Mouse (Mus musculus) spleen, adult 2 months (tissue): Measurements from ENCODE around the gene Il12rb1. TPM values are rescaled to one million over a fixed set of nuclear protein-coding genes. Genes with fewer than 3 reads are reported as not detected.

Experiments
- DNase-seq, 2 experiments: peaks; one replicate each; pipeline versions ENCODE4 v3.0.0 to v3.0.0-alpha.2; 2012 to 2021; ENCODE audit warnings: low spot score in 2 of 2, low read depth in 1 of 2
- H3K27ac ChIP-seq: fragments of 200-500 bp; 2 replicates; pipeline ENCODE4 v1.5.1; 2012; ENCODE audit warnings: low read length, inconsistent platforms; ENCODE audit not compliant: insufficient read depth
- H3K27me3 ChIP-seq: fragments of 200-500 bp; 2 replicates; pipeline ENCODE4 v1.6.1; 2012; ENCODE audit warnings: mild to moderate bottlenecking, moderate library complexity, low read length, inconsistent platforms; ENCODE audit not compliant: control insufficient read depth, insufficient read depth
- H3K36me3 ChIP-seq: fragments of 200-500 bp; 2 replicates; pipeline ENCODE4 v1.6.1; 2012; ENCODE audit warnings: mild to moderate bottlenecking, low read length, inconsistent platforms; ENCODE audit not compliant: control insufficient read depth, insufficient read depth
- H3K4me1 ChIP-seq: fragments of 200-500 bp; 2 replicates; pipeline ENCODE4 v1.6.1; 2011; ENCODE audit warnings: inconsistent platforms; ENCODE audit not compliant: control insufficient read depth, insufficient read depth, insufficient read length
- H3K4me3 ChIP-seq: fragments of 200-500 bp; 2 replicates; pipeline ENCODE4 v1.5.1; 2011; ENCODE audit warnings: mild to moderate bottlenecking, inconsistent platforms; ENCODE audit not compliant: insufficient read depth, insufficient read length; ENCODE audit errors: extremely low read depth
- CTCF ChIP-seq: fragments of 200-500 bp; IDR thresholded peaks from 2 replicates; pipeline ENCODE4 v1.5.1; 2011; ENCODE audit warnings: mild to moderate bottlenecking, inconsistent platforms; ENCODE audit not compliant: insufficient read depth, insufficient read length, insufficient replicate concordance; ENCODE audit errors: extremely low read depth
- POLR2A ChIP-seq: fragments of 200-500 bp; IDR thresholded peaks from 2 replicates; pipeline ENCODE4 v1.6.1; 2011; ENCODE audit warnings: low read depth, low read length, inconsistent platforms
- WGBS: fragments of 180-500 bp; shearing (Covaris S2); methylation state at CpG from one replicate; pipeline ENCODE4 v1.1.7; 2018; 5-methylcytosine and 5-hydroxymethylcytosine counted together
- polyA plus RNA-seq: library from polyadenylated mRNA; depleted of rRNA; stranded (reverse); fragments of >200 nt; gene quantifications from 2 replicates; pipeline ENCODE4 v1.2.3, GENCODE M21; 2012

The Il12rb1 gene
- polyA plus RNA-seq, 1 experiment, result 5.8 TPM

DNA sequence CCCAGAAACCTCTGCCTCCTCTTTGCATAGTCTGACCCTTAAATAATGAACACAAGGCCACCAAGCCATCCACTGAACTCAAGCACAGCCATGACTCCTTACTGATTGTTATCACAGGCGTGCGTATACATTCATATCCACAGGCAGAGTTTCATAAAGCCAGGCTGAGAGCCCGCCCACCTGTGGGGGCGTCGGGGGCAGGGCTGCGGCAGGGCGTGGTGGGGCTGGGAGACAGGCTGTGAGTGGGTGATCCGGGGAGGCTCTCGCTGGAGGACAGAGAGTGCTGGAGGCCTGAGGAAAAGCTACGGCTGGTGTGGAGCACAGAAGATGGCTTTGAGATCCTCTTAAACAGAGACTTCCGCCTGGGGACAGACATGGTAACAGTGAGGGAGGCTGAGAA is 28.2 kb upstream of the Il12rb1 start:
- Histone ChIP-seq H3K27me3 (no peaks in the 10 kb centered on the region), H3K36me3 (peaks cover 47% of the 10 kb centered on the region), H3K27ac (no peak overlapping the region), H3K4me3 (no peak overlapping the region), H3K4me1 (peaks cover 12% of the 10 kb centered on the region)
- TF ChIP-seq POLR2A (no peak), CTCF (no peak)
- WGBS, result 87% methylated on average over 11 of the region's 11 CpGs
- DNase-seq, result no peak

DNA sequence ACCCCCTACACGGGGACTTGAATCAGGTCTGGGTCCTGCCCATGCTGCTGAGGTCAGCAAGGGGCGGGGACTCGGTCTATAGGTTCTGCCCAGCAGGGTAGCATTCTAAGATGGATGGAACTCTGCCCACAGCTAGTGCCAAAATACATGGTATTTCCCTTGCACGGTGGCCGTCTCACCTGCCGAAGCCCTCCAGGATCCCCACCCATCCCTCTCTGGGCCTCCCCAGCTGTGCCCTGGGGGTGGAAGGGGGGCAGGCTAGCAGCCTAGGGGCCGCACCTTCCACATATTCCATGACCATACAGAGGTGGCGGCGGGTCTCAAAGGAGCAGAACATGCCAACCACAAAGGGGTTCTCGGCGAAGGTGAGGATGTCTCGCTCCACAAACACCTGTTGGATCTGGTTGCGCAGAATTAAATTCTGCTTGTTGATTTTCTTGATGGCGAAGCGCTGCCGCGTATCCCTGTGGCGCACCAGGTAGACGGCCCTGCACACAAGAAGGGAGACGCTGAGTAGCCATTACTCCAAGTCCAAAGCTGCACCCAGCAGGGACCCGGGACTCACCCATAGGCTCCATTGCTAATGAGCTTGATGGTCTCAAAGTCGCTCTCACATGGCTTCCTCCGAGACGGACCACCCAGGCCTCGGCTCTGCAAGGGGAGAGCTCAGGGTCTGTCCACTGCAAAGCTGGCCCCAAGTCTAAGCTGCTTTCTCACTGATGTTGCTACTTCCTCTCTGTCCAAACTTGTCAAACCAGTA is 21.8 kb upstream of the Il12rb1 start:
- H3K27me3 ChIP-seq, result no peaks in the 10 kb centered on the region
- no peak for DNase-seq
- H3K4me3 ChIP-seq, result no peak overlapping the region
- 97% methylated on average over 25 of the region's 25 CpGs for WGBS
- H3K36me3 ChIP-seq, result peaks cover 65% of the 10 kb centered on the region
- H3K4me1 ChIP-seq, result peaks cover 7% of the 10 kb centered on the region; the same call in 1 of the 2 replicates
- TF ChIP-seq POLR2A, result no peak
- no peak for TF ChIP-seq CTCF
- H3K27ac ChIP-seq, result no peak overlapping the region

DNA sequence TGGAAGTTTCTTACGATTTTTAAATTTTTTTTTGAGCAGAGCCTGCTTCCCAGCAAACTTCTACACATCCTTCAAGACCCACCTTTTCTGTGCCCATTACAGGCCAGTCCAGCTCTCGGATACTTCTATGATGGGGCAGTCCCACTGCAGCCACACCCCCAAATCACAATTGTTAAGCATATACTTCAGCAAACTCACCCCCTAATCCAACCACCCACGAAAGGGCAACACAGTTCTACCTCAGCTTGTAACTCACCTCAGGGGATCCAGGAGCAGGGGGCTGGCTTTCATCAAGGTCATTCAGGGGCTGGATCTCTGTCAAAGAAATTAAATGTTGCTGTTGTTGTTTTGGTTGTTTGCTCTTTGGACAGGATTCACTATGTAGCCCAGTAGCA is 21.2 kb upstream of the Il12rb1 start:
- TF ChIP-seq CTCF (no peak), POLR2A (no peak)

DNA sequence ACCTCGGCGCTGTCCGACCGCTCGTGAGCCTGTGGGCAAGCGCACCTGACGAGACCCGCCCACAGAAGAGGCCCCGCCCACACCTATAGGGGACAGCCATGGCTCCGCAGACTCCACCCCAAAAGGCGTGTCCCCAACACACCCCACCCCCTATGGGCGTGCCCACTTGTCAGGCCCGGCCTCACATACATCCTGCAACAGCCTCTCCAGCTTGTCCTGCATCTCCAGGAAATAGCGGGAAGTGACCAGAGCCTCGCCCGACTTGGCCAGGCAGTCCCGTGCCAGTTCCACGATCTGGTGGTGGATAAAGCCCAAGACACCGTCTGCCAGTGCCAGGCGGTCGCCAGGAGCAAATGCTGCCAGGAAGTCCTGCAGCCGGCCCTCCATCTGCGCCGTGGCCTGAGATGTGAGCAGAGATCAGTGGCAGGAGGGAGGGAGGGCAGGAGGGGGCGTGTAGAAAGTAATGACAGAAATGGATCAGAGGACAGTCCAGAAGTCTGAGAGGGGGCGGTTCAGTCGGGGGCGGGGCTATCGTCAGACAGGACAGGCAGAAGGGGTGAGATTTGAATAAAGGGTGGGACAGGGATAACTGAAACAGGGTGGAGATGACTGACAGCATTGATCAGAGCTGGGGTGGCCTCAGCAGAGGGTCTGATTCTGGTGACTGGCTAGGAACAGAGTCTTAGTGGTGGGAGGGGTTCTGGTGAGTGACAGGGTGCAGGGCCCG is 20.1 kb upstream of the Il12rb1 start:
- H3K36me3 ChIP-seq, result peaks cover 58% of the 10 kb centered on the region
- no peak overlapping the region for H3K27ac ChIP-seq
- H3K4me3 ChIP-seq, result no peak overlapping the region
- H3K27me3 ChIP-seq, result no peaks in the 10 kb centered on the region
- 91% methylated on average over 30 of the region's 30 CpGs for WGBS
- DNase-seq, result no peak
- TF ChIP-seq POLR2A (no peak), CTCF (no peak)
- H3K4me1 ChIP-seq, result peaks cover 12% of the 10 kb centered on the region

More for the DNA sequence above, 21.2 kb upstream of the Il12rb1 start:
- Histone ChIP-seq H3K4me3 (no peak overlapping the region), H3K4me1 (peaks cover 7% of the 10 kb centered on the region; the same call in 1 of the 2 replicates), H3K27me3 (no peaks in the 10 kb centered on the region), H3K27ac (no peak overlapping the region), H3K36me3 (peaks cover 59% of the 10 kb centered on the region)
- 97% methylated on average over 3 of the region's 3 CpGs for WGBS
- DNase-seq, result no peak

DNA sequence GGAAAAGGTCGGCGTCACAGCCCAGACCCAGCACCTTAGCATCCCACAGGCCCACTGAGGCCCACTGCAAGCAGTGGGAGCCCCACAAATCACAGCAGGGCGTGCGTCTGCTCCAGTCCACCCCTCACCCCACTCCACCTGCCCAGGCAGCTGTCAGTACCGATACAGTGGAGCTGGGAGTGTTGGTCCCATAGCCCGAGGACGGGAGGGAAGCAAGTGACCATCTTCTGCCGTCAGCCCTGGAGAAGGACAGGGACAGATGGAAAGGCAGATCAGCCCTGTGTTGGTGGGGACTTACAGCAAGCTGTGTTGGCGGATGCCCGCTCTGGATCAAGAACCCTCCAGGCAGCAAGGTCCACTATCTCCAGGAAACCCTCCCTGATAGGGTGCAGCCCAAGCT is 19.2 kb upstream of the Il12rb1 start:
- no peak overlapping the region for H3K4me3 ChIP-seq
- DNase-seq, result no peak
- 95% methylated on average over 10 of the region's 10 CpGs for WGBS
- TF ChIP-seq CTCF, result no peak
- no peak for TF ChIP-seq POLR2A
- peaks cover 50% of the 10 kb centered on the region for H3K36me3 ChIP-seq
- H3K4me1 ChIP-seq, result peaks cover 14% of the 10 kb centered on the region
- H3K27me3 ChIP-seq, result no peaks in the 10 kb centered on the region
- H3K27ac ChIP-seq, result no peak overlapping the region

DNA sequence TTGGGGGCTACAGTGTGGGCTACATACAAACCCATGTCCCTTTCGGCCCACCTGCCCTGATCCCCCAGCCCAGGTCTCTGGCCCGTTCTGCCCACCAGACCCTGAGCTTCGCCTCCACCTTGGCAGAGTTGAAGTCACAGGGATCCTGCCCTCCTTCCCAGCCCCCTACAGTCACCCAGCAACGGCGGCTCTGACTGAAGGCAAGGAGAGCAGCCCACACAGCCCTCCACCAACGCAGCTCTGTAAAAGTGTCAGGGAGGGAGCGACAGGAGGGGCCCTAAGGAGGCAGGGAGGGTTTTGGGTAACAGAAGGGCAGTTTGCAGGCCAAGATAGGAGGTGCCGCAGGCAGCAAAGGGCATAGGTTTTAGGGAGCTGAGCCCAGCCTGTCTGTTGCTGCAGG is 17.4 kb upstream of the Il12rb1 start:
- peak overlapping the region; percentile 65 for H3K27ac ChIP-seq
- TF ChIP-seq CTCF, result no peak
- TF ChIP-seq POLR2A, result no peak
- H3K4me3 ChIP-seq, result peak overlapping the region; percentile 73
- peaks cover 14% of the 10 kb centered on the region for H3K4me1 ChIP-seq
- no peaks in the 10 kb centered on the region for H3K27me3 ChIP-seq
- DNase-seq, result no peak
- peaks cover 40% of the 10 kb centered on the region for H3K36me3 ChIP-seq
- 27% methylated on average over 8 of the region's 8 CpGs for WGBS

DNA sequence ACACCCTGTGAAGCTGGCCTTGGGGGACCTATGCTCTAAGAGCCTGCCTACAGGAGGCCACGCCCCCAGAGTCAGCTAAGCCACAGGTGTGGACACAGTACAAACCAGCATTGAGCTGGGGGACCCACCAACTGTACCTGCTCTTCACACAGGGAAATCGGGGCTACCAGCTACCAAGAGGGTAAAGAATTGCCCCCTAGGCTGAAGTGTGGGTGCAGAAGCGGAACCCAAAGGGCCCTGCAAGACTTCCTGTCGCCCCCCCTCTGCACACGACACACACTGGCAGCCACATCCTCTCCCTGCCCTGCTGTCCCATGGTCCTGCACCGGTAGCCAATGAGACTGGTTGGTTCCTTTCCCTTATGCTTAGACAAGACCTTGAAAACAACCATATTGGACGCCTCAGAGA is 17.0 kb upstream of the Il12rb1 start:
- Histone ChIP-seq H3K36me3 (peaks cover 35% of the 10 kb centered on the region), H3K27ac (peak overlapping the region; percentile 80), H3K4me1 (peaks cover 14% of the 10 kb centered on the region)

More for the DNA sequence above, 17.0 kb upstream of the Il12rb1 start:
- TF ChIP-seq CTCF, result no peak
- TF ChIP-seq POLR2A, result no peak
- WGBS, result 2% methylated on average over 7 of the region's 7 CpGs
- Histone ChIP-seq H3K4me3 (peak overlapping the region; percentile 73), H3K27me3 (no peaks in the 10 kb centered on the region)
- peak; percentile 67 to 77 for DNase-seq
